Mouse (Mus musculus) adrenal gland, postnatal 14 days (tissue): ENCODE measurements at regions not wholly inside any gene's neighbourhood (a gene's known extent, or its start where the extent isn't known, plus 50 kb on each side); places are given as distances from the start of the nearest gene placed in this dataset.
A peak's percentile ranks its signal among the peaks of the same experiment; 100 is the strongest.

Experiments
- DNase-seq: peaks from one replicate; pipeline ENCODE4 v3.0.0; 2021; ENCODE audit warnings: mixed read lengths

- DNase-seq: no peak
These were observed 182.4 kb downstream of the Tm2d1 start for GRCm38 (mm10) chr4:98200701-98201100.

GRCm38 (mm10) chr4:98190318-98190717 is 192.8 kb downstream of the Tm2d1 start:
- no peak for DNase-seq

GRCm38 (mm10) chr4:98189894-98190293 is 193.2 kb downstream of the Tm2d1 start:
- no peak for DNase-seq

GRCm38 (mm10) chr4:98188944-98189343 is 194.2 kb downstream of the Tm2d1 start:
- no peak for DNase-seq

GRCm38 (mm10) chr4:98187038-98187437 is 196.1 kb downstream of the Tm2d1 start:
- DNase-seq: no peak

GRCm38 (mm10) chr4:98182053-98182355 is 201.1 kb downstream of the Tm2d1 start:
- DNase-seq: peak; percentile 21

GRCm38 (mm10) chr4:98181185-98182052 is 201.7 kb downstream of the Tm2d1 start:
- DNase-seq: no peak

GRCm38 (mm10) chr4:98180336-98180735 is 202.8 kb downstream of the Tm2d1 start:
- no peak for DNase-seq
